Mouse (Mus musculus) cerebellum, postnatal 36 days (tissue): ENCODE data around the gene Gm8653.
"Not testable (repeated sequence)": the region's sequence is repeated elsewhere in the genome, so short reads cannot be mapped to it uniquely, and the experiment has no call there.

Experiments
- DNase-seq, 2 experiments: peaks; one replicate each; pipeline ENCODE4 v3.0.0; 2021 to 2022; ENCODE audit warnings: mixed read lengths in 2 of 2

Gm8653 gene

DNA sequence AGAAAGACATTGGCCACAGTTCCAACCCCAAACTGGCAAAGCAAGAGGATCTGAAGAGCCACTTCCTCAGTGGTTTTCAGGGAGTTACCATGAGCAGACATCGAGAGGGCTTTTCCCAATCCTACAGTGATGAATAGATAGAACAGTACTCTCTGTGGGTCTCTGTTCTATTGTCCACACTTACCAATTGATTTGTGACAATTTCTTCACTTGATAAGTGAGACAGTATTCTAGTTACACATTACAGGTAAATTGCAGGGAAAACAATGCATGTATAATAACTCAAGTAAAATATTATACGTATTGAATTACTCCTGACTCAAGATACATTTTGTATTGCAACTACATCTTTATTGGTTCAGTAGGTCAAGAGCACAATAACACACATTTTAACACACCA, at the start of gene Gm8653:
TSS of gene Gm8653 (minus strand) at position 101 of the 400 bp plus-strand sequence.
- not testable (repeated sequence) for DNase-seq

DNA sequence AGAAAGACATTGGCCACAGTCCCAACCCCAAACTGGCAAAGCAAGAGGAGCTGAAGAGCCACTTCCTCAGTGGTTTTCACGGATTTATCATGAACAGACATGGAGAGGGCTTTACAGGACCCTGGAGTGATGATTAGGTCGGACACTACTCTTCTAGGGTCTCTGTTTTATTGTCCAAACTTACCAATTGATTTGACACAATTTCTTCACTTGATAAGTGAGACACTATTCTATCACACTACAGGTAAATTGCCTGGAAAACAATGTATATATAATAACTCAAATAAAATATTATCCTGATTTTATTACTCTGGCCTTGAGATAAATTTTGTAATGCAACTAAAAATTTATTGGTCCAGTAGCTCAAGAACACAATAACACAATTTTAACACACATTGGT, 28.3 kb upstream of the Gm8653 start, which contains the start of gene Gm8453:
TSS of gene Gm8453 (minus strand) at position 101 of the 400 bp plus-strand sequence.
- not testable (repeated sequence) for DNase-seq

DNA sequence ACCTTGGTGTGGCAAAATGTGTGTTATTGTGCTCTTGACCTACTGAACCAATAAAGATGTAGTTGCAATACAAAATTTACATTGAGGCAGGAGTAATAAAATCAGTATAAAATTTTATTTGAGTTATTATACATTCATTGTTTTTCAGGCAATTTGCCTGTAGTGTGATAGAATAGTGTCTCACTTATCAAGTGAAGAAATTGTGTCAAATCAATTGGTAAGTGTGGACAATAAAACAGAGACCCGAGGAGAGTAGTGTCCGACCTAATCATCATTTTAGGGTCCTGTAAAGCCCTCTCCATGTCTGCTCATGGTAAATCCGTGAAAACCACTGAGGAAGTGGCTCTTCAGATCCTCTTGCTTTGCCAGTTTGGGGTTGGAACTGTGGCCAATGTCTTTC, 12.0 kb downstream of the Gm8653 start, which contains the start of gene Vmn1r143:
TSS of gene Vmn1r143 (plus strand) at position 301 of the 400 bp plus-strand sequence.
- DNase-seq = not testable (repeated sequence)

DNA sequence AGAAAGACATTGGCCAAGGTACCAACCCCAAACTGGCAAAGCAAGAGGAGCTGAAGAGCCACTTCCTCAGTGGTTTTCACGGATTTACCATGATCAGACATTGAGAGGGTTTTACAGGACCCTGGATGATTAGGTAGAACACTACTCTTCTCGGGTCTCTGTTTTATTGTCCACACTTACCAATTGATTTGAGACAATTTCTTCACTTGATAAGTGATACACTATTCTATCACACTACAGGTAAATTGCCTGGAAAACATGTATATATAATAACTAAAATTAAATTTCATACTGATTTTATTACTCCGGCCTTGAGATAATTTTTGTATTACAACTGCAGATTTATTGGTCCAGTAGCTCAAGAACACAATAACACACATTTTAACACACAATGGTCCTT, 37.1 kb downstream of the Gm8653 start, which contains the start of gene Vmn1r142:
TSS of gene Vmn1r142 (minus strand) at position 101 of the 400 bp plus-strand sequence.
- DNase-seq = not testable (repeated sequence)
